Mouse (Mus musculus) ES-Bruce4 (cell line): ENCODE data around the gene Wdr70. TPM values are rescaled to one million over a fixed set of nuclear protein-coding genes. Genes with fewer than 3 reads are reported as not detected.
"Not testable (repeated sequence)": the region's sequence is repeated elsewhere in the genome, so short reads cannot be mapped to it uniquely, and the experiment has no call there.

ENCODE experiments used
- H3K27ac ChIP-seq: 2 replicates; pipeline ENCODE4 v1.5.1; 2012; ENCODE audit warnings: low read length, inconsistent platforms; ENCODE audit not compliant: insufficient read depth
- H3K27me3 ChIP-seq: 2 replicates; pipeline ENCODE4 v1.6.1; 2012; ENCODE audit warnings: mild to moderate bottlenecking, low read length, inconsistent platforms; ENCODE audit not compliant: control insufficient read depth, poor library complexity, insufficient read depth, severe bottlenecking
- H3K36me3 ChIP-seq: 2 replicates; pipeline ENCODE4 v1.6.1; 2012; ENCODE audit warnings: inconsistent platforms, mild to moderate bottlenecking, low read length, moderate library complexity; ENCODE audit not compliant: control insufficient read depth, poor library complexity, insufficient read depth, severe bottlenecking
- H3K4me1 ChIP-seq: one replicate; pipeline ENCODE4 v1.8.1; 2011; ENCODE audit warnings: low read length; ENCODE audit not compliant: control insufficient read depth, insufficient read depth
- H3K4me3 ChIP-seq: 2 replicates; pipeline ENCODE4 v1.5.1; 2011; ENCODE audit warnings: low read depth, mild to moderate bottlenecking, low read length
- H3K9ac ChIP-seq: 2 replicates; pipeline ENCODE4 v1.6.1; 2012; ENCODE audit warnings: low read depth, mild to moderate bottlenecking, inconsistent platforms; ENCODE audit not compliant: poor library complexity, severe bottlenecking
- H3K9me3 ChIP-seq: replicated peaks from 2 replicates; pipeline ENCODE4 v1.6.1; 2012; ENCODE audit warnings: mild to moderate bottlenecking, low read length, inconsistent platforms; ENCODE audit not compliant: control insufficient read depth, poor library complexity, insufficient read depth, severe bottlenecking
- CTCF ChIP-seq: IDR thresholded peaks from one replicate; pipeline ENCODE4 v1.8.1; 2011; ENCODE audit warnings: low read depth, low read length
- EP300 ChIP-seq: IDR thresholded peaks from 2 replicates; pipeline ENCODE4 v1.6.1; 2011; ENCODE audit warnings: low read depth, low read length; ENCODE audit not compliant: insufficient read depth
- POLR2A ChIP-seq: IDR thresholded peaks from one replicate; pipeline ENCODE4 v1.8.1; 2011; ENCODE audit warnings: low read length; ENCODE audit not compliant: insufficient read depth
- polyA plus RNA-seq: library from polyadenylated mRNA; stranded (reverse); fragments of >200 nt; gene quantifications from 2 replicates; pipeline ENCODE4 v1.2.4, GENCODE M21; 2011; ENCODE audit warnings: low read depth; ENCODE audit not compliant: missing spikeins, insufficient read depth, insufficient read length

Wdr70 gene
- polyA plus RNA-seq, 1 experiment: 65.5 TPM

GRCm38 (mm10) chr15:8108966-8109743 is 10.1 kb upstream of the Wdr70 start, which contains the start of gene Nup155:
Gene Nup155 (plus strand): TSS chr15:8109273.
- no peaks in the 10 kb centered on the region for H3K27me3 ChIP-seq
- H3K4me1 ChIP-seq: no peaks in the 10 kb centered on the region
- H3K4me3 ChIP-seq: peak within 1 kb of the TSS; percentile 98
- TF ChIP-seq POLR2A (peak; percentile 34), EP300 (no peak), CTCF (no peak)
- H3K9ac ChIP-seq: peak within 1 kb of the TSS; percentile 65
- H3K9me3 ChIP-seq: no peaks in the 10 kb centered on the region
- peak within 1 kb of the TSS; percentile 67; the same call in 1 of the 2 replicates for H3K27ac ChIP-seq
- H3K36me3 ChIP-seq: peaks cover 26% of the 10 kb centered on the region

- Histone ChIP-seq H3K4me3 (peak overlapping the region; percentile 98), H3K27ac (peak overlapping the region; percentile 67; the same call in 1 of the 2 replicates)
Observed at GRCm38 (mm10) chr15:8108360-8108965, 9.5 kb upstream of the Wdr70 start.

DNA sequence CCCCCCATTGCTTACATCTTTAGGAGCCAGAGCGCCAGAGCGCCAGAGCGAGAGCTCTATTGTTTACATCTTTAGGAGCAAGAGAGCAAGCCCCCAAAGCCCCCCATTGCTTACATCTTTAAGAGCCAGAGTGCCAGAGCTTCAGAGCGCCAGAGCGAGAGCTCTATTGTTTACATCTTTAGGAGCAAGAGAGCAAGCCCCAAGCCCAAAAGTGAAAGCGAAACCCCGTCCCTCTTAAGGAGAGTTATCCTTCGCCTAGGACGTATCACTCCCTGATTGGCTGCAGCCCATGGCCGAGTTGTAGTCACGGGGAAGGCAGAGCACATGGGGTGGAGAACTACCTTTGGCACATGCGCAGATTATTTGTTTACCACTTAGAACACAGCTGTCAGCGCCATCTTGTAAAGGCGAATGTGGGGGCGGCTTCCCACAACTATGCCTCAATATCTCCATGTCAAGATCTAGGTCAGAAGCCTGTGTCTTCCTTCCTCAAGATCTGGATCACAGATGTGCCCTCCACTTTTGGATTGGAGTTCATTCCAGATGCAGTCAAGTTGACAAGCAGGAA is 3.0 kb upstream of the Wdr70 start:
- H3K9me3 ChIP-seq, H3K36me3 ChIP-seq, H3K9ac ChIP-seq, H3K27me3 ChIP-seq, H3K4me3 ChIP-seq, H3K27ac ChIP-seq, H3K4me1 ChIP-seq: not testable (repeated sequence)

More at GRCm38 (mm10) chr15:8108360-8108965, 9.5 kb upstream of the Wdr70 start:
- Histone ChIP-seq H3K36me3 (peaks cover 19% of the 10 kb centered on the region), H3K27me3 (no peaks in the 10 kb centered on the region), H3K4me1 (no peaks in the 10 kb centered on the region), H3K9ac (peak overlapping the region; percentile 65), H3K9me3 (no peaks in the 10 kb centered on the region)
- TF ChIP-seq CTCF (no peak), POLR2A (no peak), EP300 (no peak)

- TF ChIP-seq POLR2A (no peak), EP300 (no peak), CTCF (peak; percentile 73)
- no peaks in the 10 kb centered on the region for H3K27me3 ChIP-seq
- peaks cover 24% of the 10 kb centered on the region for H3K36me3 ChIP-seq
- H3K4me3 ChIP-seq: peak overlapping the region; percentile 95
- H3K9ac ChIP-seq: peak overlapping the region; percentile 40; the same call in 1 of the 2 replicates
- H3K27ac ChIP-seq: no peak overlapping the region
- peaks cover 4% of the 10 kb centered on the region; the same call in 1 of the 2 replicates for H3K9me3 ChIP-seq
- no peaks in the 10 kb centered on the region for H3K4me1 ChIP-seq
Observed at GRCm38 (mm10) chr15:8097853-8098252, 1.2 kb downstream of the Wdr70 start.

DNA sequence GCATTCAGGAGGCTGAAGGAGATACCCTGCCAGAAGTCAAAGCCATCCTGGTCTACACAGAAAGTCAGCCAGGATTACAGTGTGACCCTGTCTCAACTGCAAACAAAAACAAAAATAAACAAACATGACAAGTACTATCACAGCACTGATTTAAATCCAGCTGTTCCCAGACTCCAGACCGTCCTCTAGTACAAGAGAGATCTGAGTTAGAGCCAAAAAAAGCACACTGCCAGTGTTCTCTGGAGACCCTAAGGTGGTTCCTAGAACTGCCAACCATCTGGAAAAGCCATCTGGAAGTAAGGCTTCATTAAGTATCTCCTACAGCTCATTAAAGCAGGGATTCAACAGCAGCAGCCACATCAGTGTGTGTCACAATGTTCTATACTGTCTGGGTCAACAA is 6.3 kb downstream of the Wdr70 start:
- H3K9ac ChIP-seq, H3K9me3 ChIP-seq, H3K4me1 ChIP-seq, H3K27me3 ChIP-seq, H3K4me3 ChIP-seq, H3K27ac ChIP-seq: not testable (repeated sequence)
- peaks cover 28% of the 10 kb centered on the region for H3K36me3 ChIP-seq

DNA sequence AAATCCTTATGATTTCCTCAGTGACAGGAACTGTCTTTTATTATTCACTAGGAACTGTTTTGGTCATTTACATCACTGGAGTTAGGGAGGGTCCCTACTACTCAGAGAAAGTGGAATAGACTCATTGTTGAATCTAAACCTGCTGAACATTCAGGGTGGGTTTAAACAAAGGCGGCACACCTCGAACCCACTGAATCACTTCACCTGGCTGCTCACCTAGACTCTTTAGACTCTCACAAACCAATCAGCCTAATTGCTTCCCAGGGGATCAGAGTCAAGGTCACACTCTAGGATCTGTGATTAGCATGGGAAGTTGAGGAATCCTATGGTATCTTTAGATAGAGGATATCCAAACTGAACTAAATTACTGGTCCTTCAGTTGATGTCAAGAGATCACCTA is 8.3 kb downstream of the Wdr70 start:
- no peaks in the 10 kb centered on the region for H3K9me3 ChIP-seq
- H3K4me3 ChIP-seq: no peak overlapping the region
- peaks cover 17% of the 10 kb centered on the region for H3K36me3 ChIP-seq
- H3K4me1 ChIP-seq: peaks cover 2% of the 10 kb centered on the region
- peak overlapping the region; percentile 41 for H3K27ac ChIP-seq
- TF ChIP-seq CTCF (no peak), EP300 (no peak), POLR2A (no peak)
- H3K27me3 ChIP-seq: no peaks in the 10 kb centered on the region
- H3K9ac ChIP-seq: no peak overlapping the region
